25 mouse cellular contexts compared by ENCODE assay signal in genomic region chr10:72549564-72549963, GRCm38 (mm10).
DNase-seq lines count a peak whose midpoint lies in the region; ATAC-seq and TF ChIP-seq lines count a peak whose summit lies in the region.
"Had no signal": no experiment of that assay in that cellular context is flagged by ENCODE, and none has a peak within 500 bp of the region (broad histone marks: within the 10 kb centered on the region; RNA-seq: fewer than 3 reads in every experiment).

No protein-coding gene starts in this region.

- 87% methylated on average over 1 of the region's 1 CpGs for WGBS in hindbrain, embryonic 12.5 days
- WGBS in hindbrain, embryonic 14.5 days, result 52% methylated on average over 1 of the region's 1 CpGs
- WGBS in lung, embryonic 14.5 days, result 69% methylated on average over 1 of the region's 1 CpGs
- WGBS in lung, postnatal 0 days, result 87% methylated on average over 1 of the region's 1 CpGs

- no peak overlapping the region for H3K9ac ChIP-seq in hindbrain, embryonic 12.5 days
- no peak overlapping the region for H3K9ac ChIP-seq in hindbrain, embryonic 14.5 days
- H3K9ac ChIP-seq in lung, embryonic 14.5 days, result no peak overlapping the region
- no peak overlapping the region for H3K9ac ChIP-seq in lung, postnatal 0 days (replicated peaks; ENCODE audit: low read depth)
- H3K9ac ChIP-seq: limb, embryonic 15.5 days; liver, embryonic 14.5 days; lung, embryonic 15.5 days had no signal

- TF ChIP-seq CTCF in lung, embryonic 14.5 days (IDR thresholded peaks at IDR 0.05; ENCODE audit: low read depth), result no peak
- no peak for TF ChIP-seq CTCF in lung, postnatal 0 days (IDR thresholded peaks at IDR 0.05)

- H3K27me3 ChIP-seq in hindbrain, embryonic 12.5 days, result no peaks in the 10 kb centered on the region
- no peaks in the 10 kb centered on the region for H3K27me3 ChIP-seq in hindbrain, embryonic 14.5 days (ENCODE audit: control insufficient read depth, insufficient read depth, low read length)
- H3K27me3 ChIP-seq in lung, embryonic 14.5 days (ENCODE audit: insufficient read depth, low read length), result no peaks in the 10 kb centered on the region
- no peaks in the 10 kb centered on the region for H3K27me3 ChIP-seq in lung, postnatal 0 days (replicated peaks; ENCODE audit: insufficient read depth, low read length)
- H3K27me3 ChIP-seq: limb, embryonic 15.5 days; lung, embryonic 15.5 days had no signal

- no peaks in the 10 kb centered on the region for H3K36me3 ChIP-seq in hindbrain, embryonic 12.5 days
- H3K36me3 ChIP-seq in hindbrain, embryonic 14.5 days (replicated peaks; ENCODE audit: control insufficient read depth, insufficient read depth), result no peaks in the 10 kb centered on the region
- H3K36me3 ChIP-seq in lung, embryonic 14.5 days (ENCODE audit: insufficient read depth), result no peaks in the 10 kb centered on the region
- H3K36me3 ChIP-seq in lung, postnatal 0 days (ENCODE audit: insufficient read depth, low read length), result no peaks in the 10 kb centered on the region
- H3K36me3 ChIP-seq: embryonic facial prominence, embryonic 10.5 days; limb, embryonic 15.5 days; lung, embryonic 15.5 days had no signal

- no peak for TF ChIP-seq EP300 in lung, postnatal 0 days (IDR thresholded peaks at IDR 0.05)

- no peaks in the 10 kb centered on the region for H3K9me3 ChIP-seq in hindbrain, embryonic 12.5 days (replicated peaks)
- no peaks in the 10 kb centered on the region for H3K9me3 ChIP-seq in hindbrain, embryonic 14.5 days (ENCODE audit: control insufficient read depth, low read length)
- H3K9me3 ChIP-seq in lung, embryonic 14.5 days (ENCODE audit: low read depth, low read length), result no peaks in the 10 kb centered on the region
- H3K9me3 ChIP-seq in lung, postnatal 0 days (ENCODE audit: low read length), result no peaks in the 10 kb centered on the region
- H3K9me3 ChIP-seq: embryonic facial prominence, embryonic 10.5 days; limb, embryonic 15.5 days; lung, embryonic 15.5 days had no signal

- DNase-seq in cerebellum, postnatal 25 days, result peak; percentile 25 to 54
- no peak for DNase-seq in cerebellum, adult 11 months
- DNase-seq in hindbrain, embryonic 14.5 days (ENCODE audit: low spot score), result no peak
- DNase-seq in lung, embryonic 14.5 days, result peak; percentile 12
- DNase-seq in lung, postnatal 0 days (ENCODE audit: low spot score), result no peak
- DNase-seq in right cerebral cortex, postnatal 4 days, result peak; percentile 10
- DNase-seq in right cerebral cortex, postnatal 25 days, result no peak
- DNase-seq: adrenal gland, postnatal 25 days; cerebellum, adult 18-20 months; gastrocnemius, postnatal 14 days; heart, adult 11 months; kidney, postnatal 25 days; lung, postnatal 4 days; thymus, adult 2 months; thymus, postnatal 4 days had no signal

- peak; percentile 32; the same call in 1 of the 2 replicates for ATAC-seq in hindbrain, embryonic 12.5 days (ENCODE audit: low FRiP score)
- no peak; the same call in 1 of the 2 replicates for ATAC-seq in hindbrain, embryonic 14.5 days (ENCODE audit: low FRiP score)
- ATAC-seq in lung, embryonic 14.5 days (ENCODE audit: insufficient read depth), result no peak
- ATAC-seq in lung, postnatal 0 days, result no peak
- ATAC-seq: CD4-positive, CD25-positive, alpha-beta regulatory T cell, adult 4 months; intestine, postnatal 0 days had no signal

- no peak overlapping the region for H3K4me2 ChIP-seq in hindbrain, embryonic 12.5 days (replicated peaks)
- no peak overlapping the region for H3K4me2 ChIP-seq in hindbrain, embryonic 14.5 days (replicated peaks)
- no peak overlapping the region for H3K4me2 ChIP-seq in lung, embryonic 14.5 days
- no peak overlapping the region for H3K4me2 ChIP-seq in lung, postnatal 0 days (replicated peaks; ENCODE audit: low read depth, low read length)
- H3K4me2 ChIP-seq: heart, embryonic 11.5 days; limb, embryonic 15.5 days; lung, embryonic 15.5 days had no signal

- no peak overlapping the region for H3K4me3 ChIP-seq in hindbrain, embryonic 12.5 days
- H3K4me3 ChIP-seq in hindbrain, embryonic 14.5 days (replicated peaks; ENCODE audit: low read length), result no peak overlapping the region
- no peak overlapping the region for H3K4me3 ChIP-seq in lung, embryonic 14.5 days (ENCODE audit: low read depth, low read length)
- H3K4me3 ChIP-seq in lung, postnatal 0 days (ENCODE audit: low read depth, low read length), result no peak overlapping the region
- H3K4me3 ChIP-seq: embryonic facial prominence, embryonic 10.5 days; layer of hippocampus, adult 2 months; limb, embryonic 15.5 days; lung, embryonic 15.5 days had no signal

- no peaks in the 10 kb centered on the region for H3K4me1 ChIP-seq in hindbrain, embryonic 12.5 days
- H3K4me1 ChIP-seq in hindbrain, embryonic 14.5 days (replicated peaks; ENCODE audit: control insufficient read depth, insufficient read depth, low read length), result no peaks in the 10 kb centered on the region
- H3K4me1 ChIP-seq in lung, embryonic 14.5 days (ENCODE audit: insufficient read depth), result no peaks in the 10 kb centered on the region
- H3K4me1 ChIP-seq in lung, postnatal 0 days (ENCODE audit: insufficient read depth, low read depth, low read length), result no peaks in the 10 kb centered on the region
- H3K4me1 ChIP-seq: embryonic facial prominence, embryonic 10.5 days; limb, embryonic 15.5 days; lung, embryonic 15.5 days had no signal

- H3K27ac ChIP-seq in hindbrain, embryonic 12.5 days, result no peak overlapping the region
- H3K27ac ChIP-seq in hindbrain, embryonic 14.5 days, result no peak overlapping the region
- H3K27ac ChIP-seq in lung, embryonic 14.5 days (ENCODE audit: low read depth), result no peak overlapping the region
- H3K27ac ChIP-seq in lung, postnatal 0 days (ENCODE audit: low read length), result no peak overlapping the region
- H3K27ac ChIP-seq: embryonic facial prominence, embryonic 10.5 days; layer of hippocampus, adult 2 months; limb, embryonic 15.5 days; liver, embryonic 14.5 days; lung, embryonic 15.5 days; stomach, postnatal 0 days had no signal

Comparison
In these comparisons a context has a peak if more than half of its experiments do, and no peak if none do; other contexts are left out.
1. DNase-seq: peak in cerebellum, postnatal 25 days (2 of 2), lung, embryonic 14.5 days (single experiment) and right cerebral cortex, postnatal 4 days (single experiment); none in cerebellum, adult 11 months (single experiment), hindbrain, embryonic 14.5 days (single experiment), lung, postnatal 0 days (single experiment) and right cerebral cortex, postnatal 25 days (single experiment).